Mouse (Mus musculus) embryonic facial prominence, embryonic 14.5 days (tissue): ENCODE measurements at regions not wholly inside any gene's neighbourhood (a gene's known extent, or its start where the extent isn't known, plus 50 kb on each side); places are given as distances from the start of the nearest gene placed in this dataset.

Experiments used
- ATAC-seq: fragments of 200-750 bp; cut with Nextera tagmentation; 2 replicates; pipeline ENCODE4 v1.8.0; 2017; ENCODE audit warnings: low read depth, moderate number of reproducible peaks, moderate TSS enrichment
- DNase-seq: peaks from one replicate; pipeline ENCODE4 v3.0.0-alpha.2; 2015; ENCODE audit warnings: low spot score
- H3K27ac ChIP-seq: fragments of 300-500 bp; sonication (generic); replicated peaks from 2 replicates; pipeline ENCODE4 v1.5.1; 2014; ENCODE audit warnings: low read depth, mild to moderate bottlenecking, low read length, moderate library complexity
- H3K27me3 ChIP-seq: fragments of 300-500 bp; sonication (generic); replicated peaks from 2 replicates; pipeline ENCODE4 v1.6.1; 2014; ENCODE audit warnings: low read length; ENCODE audit not compliant: control insufficient read depth, insufficient read depth
- H3K36me3 ChIP-seq: fragments of 300-500 bp; sonication (generic); 2 replicates; pipeline ENCODE4 v1.6.1; 2014; ENCODE audit warnings: low read length, mixed read lengths; ENCODE audit not compliant: control insufficient read depth, insufficient read depth
- H3K4me1 ChIP-seq: fragments of 300-500 bp; sonication (generic); 2 replicates; pipeline ENCODE4 v1.6.1; 2014; ENCODE audit warnings: antibody characterized with exemption, low read length; ENCODE audit not compliant: control insufficient read depth, insufficient read depth
- H3K4me2 ChIP-seq: fragments of 300-500 bp; sonication (generic); 2 replicates; pipeline ENCODE4 v1.6.1; 2014; ENCODE audit warnings: low read depth, mild to moderate bottlenecking, low read length, moderate library complexity, mixed read lengths
- H3K4me3 ChIP-seq: fragments of 300-500 bp; sonication (generic); 2 replicates; pipeline ENCODE4 v1.5.1; 2014; ENCODE audit warnings: low read depth, mild to moderate bottlenecking, low read length
- H3K9ac ChIP-seq: fragments of 300-500 bp; sonication (generic); 2 replicates; pipeline ENCODE4 v1.6.1; 2014; ENCODE audit warnings: low read depth, mild to moderate bottlenecking, low read length, moderate library complexity, mixed read lengths
- H3K9me3 ChIP-seq: fragments of 300-500 bp; sonication (generic); 2 replicates; pipeline ENCODE4 v1.6.1; 2016; ENCODE audit warnings: low read length; ENCODE audit not compliant: control insufficient read depth
- whole genome bisulfite sequencing: fragments of 180-500 bp; shearing (Covaris S2); extraction: QIAGEN DNeasy Blood & Tissue Kit; methylation state at CpG from one replicate; pipeline ENCODE4 v1.1.7; 2014; 5-methylcytosine and 5-hydroxymethylcytosine counted together

- Histone ChIP-seq H3K9me3 (no peaks in the 10 kb centered on the region), H3K4me2 (no peak overlapping the region), H3K9ac (no peak overlapping the region), H3K27ac (no peak overlapping the region), H3K4me1 (no peaks in the 10 kb centered on the region), H3K4me3 (no peak overlapping the region), H3K36me3 (no peaks in the 10 kb centered on the region), H3K27me3 (no peaks in the 10 kb centered on the region)
- ATAC-seq: no peak
- DNase-seq: no peak
- 52% methylated on average over 3 of the region's 3 CpGs for WGBS
These were observed 257.5 kb downstream of the Tshz3 start for GRCm38 (mm10) chr7:36955376-36955775.

GRCm38 (mm10) chr7:36958255-36958654 is 260.3 kb downstream of the Tshz3 start:
- ATAC-seq: no peak
- Histone ChIP-seq H3K36me3 (no peaks in the 10 kb centered on the region), H3K9ac (no peak overlapping the region), H3K4me3 (no peak overlapping the region), H3K27me3 (no peaks in the 10 kb centered on the region; the same call in 1 of the 2 replicates), H3K4me2 (no peak overlapping the region), H3K9me3 (no peaks in the 10 kb centered on the region), H3K27ac (no peak overlapping the region), H3K4me1 (no peaks in the 10 kb centered on the region)
- no peak for DNase-seq
- 77% methylated on average over 8 of the region's 8 CpGs for whole genome bisulfite sequencing

- no peak overlapping the region for H3K4me2 ChIP-seq
These were observed 273.9 kb downstream of the Tshz3 start for GRCm38 (mm10) chr7:36971772-36972171.

GRCm38 (mm10) chr7:36973654-36974320 is 275.9 kb downstream of the Tshz3 start:
- peaks cover 4% of the 10 kb centered on the region for H3K4me1 ChIP-seq
- no peak for ATAC-seq
- no peaks in the 10 kb centered on the region for H3K36me3 ChIP-seq
- WGBS: 37% methylated on average over 10 of the region's 10 CpGs
- H3K9ac ChIP-seq: no peak overlapping the region; the same call in 1 of the 2 replicates
- H3K4me3 ChIP-seq: no peak overlapping the region
- DNase-seq: peak; percentile 11
- H3K4me2 ChIP-seq: no peak overlapping the region
- no peak overlapping the region for H3K27ac ChIP-seq
- H3K27me3 ChIP-seq: no peaks in the 10 kb centered on the region
- H3K9me3 ChIP-seq: no peaks in the 10 kb centered on the region

More at GRCm38 (mm10) chr7:36971772-36972171, 273.9 kb downstream of the Tshz3 start:
- peaks cover 4% of the 10 kb centered on the region for H3K4me1 ChIP-seq
- no peak overlapping the region for H3K27ac ChIP-seq
- no peaks in the 10 kb centered on the region for H3K9me3 ChIP-seq
- DNase-seq (peak; percentile 32), ATAC-seq (no peak)
- 65% methylated on average over 7 of the region's 7 CpGs for WGBS
- no peaks in the 10 kb centered on the region for H3K27me3 ChIP-seq
- H3K9ac ChIP-seq: no peak overlapping the region
- no peaks in the 10 kb centered on the region for H3K36me3 ChIP-seq
- H3K4me3 ChIP-seq: no peak overlapping the region

- Histone ChIP-seq H3K27me3 (no peaks in the 10 kb centered on the region), H3K9me3 (no peaks in the 10 kb centered on the region), H3K36me3 (no peaks in the 10 kb centered on the region), H3K4me2 (no peak overlapping the region), H3K9ac (no peak overlapping the region), H3K27ac (no peak overlapping the region), H3K4me1 (peaks cover 4% of the 10 kb centered on the region), H3K4me3 (no peak overlapping the region)
- 57% methylated on average over 4 of the region's 4 CpGs for WGBS
- ATAC-seq: no peak
- DNase-seq: no peak
These were observed 276.7 kb downstream of the Tshz3 start for GRCm38 (mm10) chr7:36974573-36974972.

GRCm38 (mm10) chr7:36975475-36975874 is 277.6 kb downstream of the Tshz3 start:
- 21% methylated on average over 5 of the region's 5 CpGs for WGBS
- Histone ChIP-seq H3K9ac (no peak overlapping the region), H3K4me2 (no peak overlapping the region), H3K9me3 (peaks cover 3% of the 10 kb centered on the region; the same call in 1 of the 2 replicates), H3K4me1 (peaks cover 4% of the 10 kb centered on the region), H3K36me3 (no peaks in the 10 kb centered on the region), H3K27ac (no peak overlapping the region), H3K4me3 (no peak overlapping the region), H3K27me3 (no peaks in the 10 kb centered on the region)
- DNase-seq: peak; percentile 34
- no peak for ATAC-seq

- H3K4me3 ChIP-seq: no peak overlapping the region
- ATAC-seq: no peak
These were observed 279.9 kb downstream of the Tshz3 start for GRCm38 (mm10) chr7:36977819-36978218.

GRCm38 (mm10) chr7:36989380-36989779 is 291.5 kb downstream of the Tshz3 start:
- H3K4me2 ChIP-seq: no peak overlapping the region
- no peaks in the 10 kb centered on the region for H3K36me3 ChIP-seq
- H3K27ac ChIP-seq: no peak overlapping the region
- H3K4me1 ChIP-seq: no peaks in the 10 kb centered on the region
- no peak for ATAC-seq
- H3K9ac ChIP-seq: no peak overlapping the region
- 85% methylated on average over 1 of the region's 1 CpGs for WGBS
- no peak for DNase-seq
- peaks cover 12% of the 10 kb centered on the region; the same call in 1 of the 2 replicates for H3K9me3 ChIP-seq
- no peak overlapping the region for H3K4me3 ChIP-seq
- no peaks in the 10 kb centered on the region for H3K27me3 ChIP-seq

More at GRCm38 (mm10) chr7:36977819-36978218, 279.9 kb downstream of the Tshz3 start:
- Histone ChIP-seq H3K36me3 (no peaks in the 10 kb centered on the region), H3K27ac (no peak overlapping the region), H3K4me2 (no peak overlapping the region), H3K9me3 (peaks cover 3% of the 10 kb centered on the region; the same call in 1 of the 2 replicates), H3K27me3 (no peaks in the 10 kb centered on the region), H3K4me1 (peaks cover 4% of the 10 kb centered on the region), H3K9ac (no peak overlapping the region)
- WGBS: 51% methylated on average over 12 of the region's 12 CpGs
- DNase-seq: peak; percentile 14

GRCm38 (mm10) chr7:37004601-37005000 is 306.7 kb downstream of the Tshz3 start:
- peaks cover 4% of the 10 kb centered on the region; the same call in 1 of the 2 replicates for H3K4me1 ChIP-seq
- peak; percentile 36 for DNase-seq
- H3K9ac ChIP-seq: no peak overlapping the region
- H3K4me3 ChIP-seq: no peak overlapping the region
- no peak overlapping the region for H3K27ac ChIP-seq
- no peak overlapping the region for H3K4me2 ChIP-seq
- 72% methylated on average over 5 of the region's 5 CpGs for WGBS
- ATAC-seq: no peak
- H3K36me3 ChIP-seq: no peaks in the 10 kb centered on the region
- H3K27me3 ChIP-seq: 0 out of 2 replicates have a peak, but pooled peaks cover 5% of the 10 kb centered on the region
- no peaks in the 10 kb centered on the region for H3K9me3 ChIP-seq
